Mouse (Mus musculus) liver, embryonic 15.5 days (tissue): ENCODE data around the gene Zfp821. TPM values are rescaled to one million over a fixed set of nuclear protein-coding genes. Genes with fewer than 3 reads are reported as not detected.

ENCODE experiments used
- ATAC-seq: fragments of 200-750 bp; cut with Nextera tagmentation; 2 replicates; pipeline ENCODE4 v1.8.0; 2017; ENCODE audit warnings: moderate number of reproducible peaks, mild to moderate bottlenecking, moderate library complexity; ENCODE audit not compliant: insufficient read depth
- H3K27ac ChIP-seq: fragments of 300-500 bp; sonication (generic); replicated peaks from 2 replicates; pipeline ENCODE4 v1.5.1; 2015; ENCODE audit warnings: mild to moderate bottlenecking, inconsistent platforms
- H3K27me3 ChIP-seq: fragments of 300-500 bp; sonication (generic); 2 replicates; pipeline ENCODE4 v1.6.1; 2015; ENCODE audit warnings: mild to moderate bottlenecking, inconsistent platforms
- H3K36me3 ChIP-seq: fragments of 300-500 bp; sonication (generic); replicated peaks from 2 replicates; pipeline ENCODE4 v1.6.1; 2015; ENCODE audit warnings: moderate library complexity, mild to moderate bottlenecking, inconsistent platforms
- H3K4me1 ChIP-seq: fragments of 300-500 bp; sonication (generic); replicated peaks from 2 replicates; pipeline ENCODE4 v1.6.1; 2015; ENCODE audit warnings: inconsistent platforms
- H3K4me2 ChIP-seq: fragments of 300-500 bp; sonication (generic); 2 replicates; pipeline ENCODE4 v1.6.1; 2015; ENCODE audit warnings: moderate library complexity, mild to moderate bottlenecking, inconsistent platforms
- H3K4me3 ChIP-seq: fragments of 300-500 bp; sonication (generic); replicated peaks from 2 replicates; pipeline ENCODE4 v1.5.1; 2015; ENCODE audit warnings: mild to moderate bottlenecking, inconsistent platforms
- H3K9ac ChIP-seq: fragments of 300-500 bp; sonication (generic); 2 replicates; pipeline ENCODE4 v1.6.1; 2015; ENCODE audit warnings: moderate library complexity, mild to moderate bottlenecking, inconsistent platforms
- H3K9me3 ChIP-seq: fragments of 300-500 bp; sonication (generic); replicated peaks from 2 replicates; pipeline ENCODE4 v1.6.1; 2016; ENCODE audit warnings: inconsistent platforms
- WGBS: fragments of 180-500 bp; shearing (Covaris S2); methylation state at CpG from one replicate; pipeline ENCODE4 v1.1.7; 2015; ENCODE audit warnings: mixed read lengths; ENCODE audit not compliant: insufficient replicate concordance; 5-methylcytosine and 5-hydroxymethylcytosine counted together
- polyA plus RNA-seq: library from polyadenylated mRNA; unstranded; fragments of >200 nt; fragmentation: Nextera tagmentation; extraction: Ambion mirVana; gene quantifications from 2 replicates; pipeline ENCODE4 v1.2.1, GENCODE M21; 2015

The Zfp821 gene
- polyA plus RNA-seq, 1 experiment from 2014 or later = 6.1 TPM

DNA sequence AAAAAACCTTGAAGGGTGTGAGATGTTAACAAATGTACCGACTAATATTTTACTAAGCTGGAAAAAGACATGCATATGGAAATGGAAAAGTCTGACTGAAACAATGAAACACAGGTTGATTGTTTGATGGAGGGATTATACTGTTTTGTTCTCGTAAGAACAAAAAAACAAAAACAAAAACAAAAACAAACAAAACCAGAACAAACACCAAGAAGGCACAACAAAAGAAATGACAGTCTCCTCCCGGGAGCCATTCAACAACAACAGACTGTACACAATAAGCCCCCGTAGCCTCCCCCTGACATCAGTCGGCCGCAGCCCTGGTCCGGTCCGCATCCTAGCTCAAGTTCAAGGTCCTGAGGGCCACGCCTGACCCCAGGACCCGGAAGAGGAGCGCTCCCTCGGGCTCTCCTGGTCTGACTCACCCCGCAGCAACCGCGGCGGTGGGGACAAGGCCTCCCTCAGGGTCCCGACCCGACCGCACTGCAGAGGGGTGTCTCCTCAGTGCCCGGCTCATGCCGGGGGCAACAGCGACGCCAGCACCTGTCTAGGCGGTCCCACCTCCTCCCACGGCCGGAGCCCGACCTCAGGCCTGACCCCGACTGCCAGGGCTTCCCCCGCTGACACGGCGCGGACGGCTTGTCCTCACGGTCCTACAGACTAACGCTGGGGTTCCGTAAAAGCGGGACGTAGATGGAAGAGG, 12.8 kb upstream of the Zfp821 start:
- Histone ChIP-seq H3K27ac (peak overlapping the region; percentile 87), H3K9ac (peak overlapping the region; percentile 94), H3K9me3 (no peaks in the 10 kb centered on the region), H3K4me3 (peak overlapping the region; percentile 99), H3K27me3 (no peaks in the 10 kb centered on the region), H3K4me2 (peak overlapping the region; percentile 89), H3K4me1 (peaks cover 35% of the 10 kb centered on the region), H3K36me3 (no peaks in the 10 kb centered on the region)
- peak; percentile 74 for ATAC-seq
- under 1% methylated on average over 38 of the region's 38 CpGs for WGBS

DNA sequence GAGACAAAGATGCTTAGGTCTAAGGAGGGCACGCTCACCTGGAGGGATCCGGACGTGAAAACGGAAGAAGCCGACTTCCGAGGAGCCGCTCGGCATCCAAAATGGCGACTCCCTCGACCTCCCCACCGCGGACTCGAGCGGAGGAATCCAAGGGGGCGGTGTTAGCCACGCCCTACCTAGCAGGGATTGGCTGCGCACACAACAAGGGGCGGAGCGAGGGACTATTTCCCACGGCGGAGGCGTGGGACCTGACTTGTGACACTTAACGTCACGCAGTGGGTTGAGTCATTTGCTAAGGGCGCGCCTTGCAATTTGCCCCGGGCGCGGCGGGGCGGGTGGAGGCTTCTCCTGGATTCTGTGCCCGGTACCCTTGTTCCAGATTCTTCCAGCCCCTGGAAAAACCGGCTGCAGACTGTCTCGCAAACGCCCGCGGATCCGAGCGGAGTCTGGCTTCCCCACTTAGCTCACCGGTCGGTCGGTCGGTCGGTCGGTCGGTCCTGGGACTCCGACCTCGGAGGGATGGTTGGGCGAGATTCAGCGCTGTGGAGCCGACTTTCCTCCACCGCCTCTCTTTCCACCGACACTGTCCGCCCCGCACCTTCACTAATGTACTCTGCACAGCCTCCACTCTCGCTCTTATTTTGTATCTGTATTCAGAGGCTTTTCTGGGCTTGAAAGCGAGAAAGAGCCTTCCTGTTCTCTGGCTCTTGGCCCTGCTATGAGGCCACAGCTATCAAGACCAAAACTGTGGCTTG, 12.0 kb upstream of the Zfp821 start, which contains the start of gene Ist1:
Gene Ist1, minus strand, starts transcription at position 115 of the 755 bp plus-strand sequence.
- peaks cover 32% of the 10 kb centered on the region for H3K4me1 ChIP-seq
- peak; percentile 99 for ATAC-seq
- peak within 1 kb of the TSS; percentile 99 for H3K4me3 ChIP-seq
- peak within 1 kb of the TSS; percentile 94 for H3K9ac ChIP-seq
- peak within 1 kb of the TSS; percentile 89 for H3K4me2 ChIP-seq
- H3K27me3 ChIP-seq = no peaks in the 10 kb centered on the region
- H3K27ac ChIP-seq = peak within 1 kb of the TSS; percentile 87
- no peaks in the 10 kb centered on the region for H3K36me3 ChIP-seq
- WGBS = under 1% methylated on average over 57 of the region's 57 CpGs
- no peaks in the 10 kb centered on the region for H3K9me3 ChIP-seq

DNA sequence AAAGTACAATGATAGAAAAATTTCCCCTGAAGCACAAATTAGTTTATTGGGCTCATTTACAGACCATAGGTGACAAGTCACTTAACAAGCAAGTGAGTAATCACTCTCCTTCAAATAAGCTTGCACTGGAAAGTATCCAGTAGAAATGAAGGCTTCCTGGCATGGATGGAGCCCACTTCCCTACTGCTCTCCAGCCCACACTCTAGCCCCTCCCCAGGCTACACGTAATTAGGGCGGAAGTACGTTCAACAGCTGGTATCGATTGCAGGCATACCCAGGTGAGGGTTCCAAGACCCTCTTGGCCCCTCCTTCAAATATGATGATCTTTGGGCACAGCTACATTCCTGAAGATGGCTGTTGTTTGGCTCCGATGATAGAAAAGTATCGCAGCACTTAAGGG, 11.2 kb upstream of the Zfp821 start:
- Histone ChIP-seq H3K36me3 (no peaks in the 10 kb centered on the region), H3K4me1 (peaks cover 32% of the 10 kb centered on the region), H3K9me3 (no peaks in the 10 kb centered on the region), H3K27me3 (no peaks in the 10 kb centered on the region), H3K4me3 (peak overlapping the region; percentile 99), H3K27ac (no peak overlapping the region), H3K4me2 (peak overlapping the region; percentile 89), H3K9ac (no peak overlapping the region)
- no peak for ATAC-seq
- 66% methylated on average over 6 of the region's 6 CpGs for WGBS

DNA sequence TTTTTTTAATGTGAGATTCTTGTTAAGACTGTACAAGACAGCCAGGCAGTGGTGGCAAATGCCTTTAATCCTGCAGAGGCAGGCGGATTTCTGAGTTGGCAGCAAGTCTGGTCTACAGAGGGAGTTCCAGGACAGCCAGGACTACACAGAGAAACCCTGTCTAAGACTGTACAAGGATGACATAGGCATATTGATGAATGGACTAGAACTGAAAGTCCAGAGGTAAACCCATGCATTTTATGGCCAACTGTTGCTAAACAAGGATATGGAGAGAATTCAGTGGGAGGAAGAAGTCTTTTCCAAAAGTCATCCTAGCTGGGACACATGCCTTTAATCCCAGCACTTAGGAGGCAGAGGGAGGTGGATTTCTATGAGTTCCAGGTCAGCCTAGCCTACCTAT, 7.6 kb upstream of the Zfp821 start:
- H3K4me1 ChIP-seq = peaks cover 11% of the 10 kb centered on the region
- no peak overlapping the region for H3K9ac ChIP-seq
- peaks cover 16% of the 10 kb centered on the region for H3K27me3 ChIP-seq
- no peak overlapping the region for H3K27ac ChIP-seq
- no peak overlapping the region for H3K4me2 ChIP-seq
- H3K9me3 ChIP-seq = no peaks in the 10 kb centered on the region
- no peak overlapping the region for H3K4me3 ChIP-seq
- WGBS = 65% methylated on average over 1 of the region's 1 CpGs
- no peak for ATAC-seq
- H3K36me3 ChIP-seq = no peaks in the 10 kb centered on the region

- Histone ChIP-seq H3K4me2 (no peak overlapping the region), H3K36me3 (no peaks in the 10 kb centered on the region), H3K4me1 (peaks cover 9% of the 10 kb centered on the region), H3K4me3 (no peak overlapping the region), H3K27me3 (peaks cover 23% of the 10 kb centered on the region), H3K27ac (no peak overlapping the region), H3K9ac (no peak overlapping the region), H3K9me3 (no peaks in the 10 kb centered on the region)
- 51% methylated on average over 3 of the region's 3 CpGs for WGBS
- ATAC-seq = no peak
Measured at GRCm38 (mm10) chr8:109698477-109698876, 6.9 kb upstream of the Zfp821 start.

GRCm38 (mm10) chr8:109704565-109705319, 604 bp upstream of the Zfp821 start:
- Histone ChIP-seq H3K27ac (peak overlapping the region; percentile 83), H3K9me3 (no peaks in the 10 kb centered on the region), H3K27me3 (peaks cover 30% of the 10 kb centered on the region), H3K36me3 (peaks cover 16% of the 10 kb centered on the region), H3K4me1 (peaks cover 33% of the 10 kb centered on the region), H3K4me2 (peak overlapping the region; percentile 98), H3K9ac (peak overlapping the region; percentile 57), H3K4me3 (peak overlapping the region; percentile 87)
- 3% methylated on average over 24 of the region's 24 CpGs for WGBS
- peak; percentile 27 for ATAC-seq

DNA sequence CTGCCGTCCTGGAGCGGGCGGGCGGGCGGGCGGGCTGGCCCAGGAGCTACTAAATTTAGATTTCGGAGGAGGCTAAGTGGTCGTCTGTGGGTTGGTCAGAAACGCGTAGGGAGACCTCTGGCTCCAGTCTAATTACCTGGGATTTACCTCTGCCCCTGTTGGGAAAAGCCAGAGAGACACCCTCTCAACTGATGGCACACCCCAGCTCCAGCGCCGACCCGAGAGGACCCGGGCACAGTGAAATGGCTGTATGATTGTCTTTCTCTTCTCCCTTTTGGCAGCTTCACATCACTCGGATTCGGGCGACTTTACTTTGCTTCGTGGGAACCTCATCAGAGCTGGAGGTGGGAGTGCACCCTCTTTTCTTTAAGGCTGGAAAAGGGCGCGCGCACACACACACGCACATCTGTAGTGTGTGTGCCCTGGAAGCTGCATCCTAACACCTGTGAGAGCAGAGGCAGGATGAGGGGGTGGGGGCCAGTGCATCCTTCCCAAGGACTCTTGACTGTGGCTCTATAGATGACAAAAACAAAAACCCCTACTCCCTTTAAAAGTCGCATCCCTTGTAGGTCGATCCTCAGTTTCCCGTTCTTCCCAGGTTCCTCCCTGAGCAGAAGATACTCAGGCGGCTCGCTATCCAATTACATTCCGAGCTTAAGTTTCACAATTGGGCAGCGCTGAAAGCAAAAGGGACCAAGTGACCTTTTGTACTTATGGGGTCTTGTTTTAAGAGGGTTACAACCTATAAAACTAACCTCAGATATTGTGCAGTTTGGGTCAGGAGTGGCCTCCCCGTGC, 929 bp downstream of the Zfp821 start:
- Histone ChIP-seq H3K9me3 (no peaks in the 10 kb centered on the region), H3K9ac (peak overlapping the region; percentile 96), H3K4me2 (peak overlapping the region; percentile 98), H3K4me1 (peaks cover 33% of the 10 kb centered on the region), H3K27me3 (peaks cover 23% of the 10 kb centered on the region), H3K27ac (peak overlapping the region; percentile 65), H3K4me3 (peak overlapping the region; percentile 87), H3K36me3 (peaks cover 32% of the 10 kb centered on the region)
- peak; percentile 8 for ATAC-seq
- 3% methylated on average over 30 of the region's 30 CpGs for WGBS

GRCm38 (mm10) chr8:109706874-109707237, 1.5 kb downstream of the Zfp821 start:
- peak overlapping the region; percentile 98 for H3K4me2 ChIP-seq
- WGBS = 12% methylated on average over 2 of the region's 2 CpGs
- 0 out of 2 replicates have a peak, but pooled peaks have one; percentile 16 for ATAC-seq
- H3K36me3 ChIP-seq = peaks cover 37% of the 10 kb centered on the region
- H3K4me3 ChIP-seq = peak overlapping the region; percentile 87
- H3K9me3 ChIP-seq = no peaks in the 10 kb centered on the region
- H3K4me1 ChIP-seq = peaks cover 33% of the 10 kb centered on the region
- peaks cover 23% of the 10 kb centered on the region for H3K27me3 ChIP-seq
- H3K27ac ChIP-seq = 0 out of 2 replicates have a peak overlapping the region, but pooled peaks have one; percentile 65
- peak overlapping the region; percentile 96; the same call in 1 of the 2 replicates for H3K9ac ChIP-seq

GRCm38 (mm10) chr8:109707921-109708320, 2.6 kb downstream of the Zfp821 start:
- no peaks in the 10 kb centered on the region for H3K9me3 ChIP-seq
- peaks cover 13% of the 10 kb centered on the region for H3K27me3 ChIP-seq
- peaks cover 46% of the 10 kb centered on the region for H3K36me3 ChIP-seq
- WGBS = 69% methylated on average over 4 of the region's 4 CpGs
- ATAC-seq = no peak
- H3K27ac ChIP-seq = no peak overlapping the region
- no peak overlapping the region for H3K9ac ChIP-seq
- no peak overlapping the region for H3K4me2 ChIP-seq
- H3K4me1 ChIP-seq = peaks cover 33% of the 10 kb centered on the region
- no peak overlapping the region for H3K4me3 ChIP-seq

DNA sequence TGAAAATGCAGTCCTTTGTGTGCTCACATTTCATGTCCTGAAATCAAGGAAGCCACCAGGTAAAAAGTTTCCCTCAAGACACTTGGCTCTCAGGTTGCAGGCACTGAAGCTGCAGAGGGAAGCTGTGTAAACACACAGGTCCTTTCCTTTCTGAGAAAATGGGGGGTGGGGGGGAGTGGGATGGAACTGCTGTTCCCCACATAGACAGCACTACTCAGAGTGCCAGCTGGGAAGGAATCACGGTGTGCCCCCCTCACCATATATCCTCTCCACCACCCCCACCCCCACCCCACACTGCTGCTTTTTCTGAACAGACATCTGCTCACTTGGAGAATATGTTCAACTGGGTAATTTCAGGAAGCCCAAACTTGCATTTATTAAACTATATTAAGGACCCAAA, 7.2 kb downstream of the Zfp821 start:
- no peak overlapping the region for H3K9ac ChIP-seq
- no peaks in the 10 kb centered on the region for H3K9me3 ChIP-seq
- H3K27ac ChIP-seq = no peak overlapping the region
- no peaks in the 10 kb centered on the region for H3K27me3 ChIP-seq
- H3K36me3 ChIP-seq = peaks cover 80% of the 10 kb centered on the region
- whole genome bisulfite sequencing = 86% methylated on average over 1 of the region's 1 CpGs
- H3K4me1 ChIP-seq = peaks cover 8% of the 10 kb centered on the region; the same call in 1 of the 2 replicates
- no peak overlapping the region for H3K4me2 ChIP-seq
- ATAC-seq = no peak
- H3K4me3 ChIP-seq = no peak overlapping the region
